Mouse (Mus musculus) embryonic facial prominence, embryonic 14.5 days (tissue): Measurements from ENCODE around the gene Chrna5. TPM values are rescaled to one million over a fixed set of nuclear protein-coding genes. Genes with fewer than 3 reads are reported as not detected.
A peak's percentile ranks its signal among the peaks of the same experiment; 100 is the strongest.

Experiments used
- ATAC-seq: fragments of 200-750 bp; cut with Nextera tagmentation; 2 replicates; pipeline ENCODE4 v1.8.0; 2017; ENCODE audit warnings: low read depth, moderate number of reproducible peaks, moderate TSS enrichment
- DNase-seq: peaks from one replicate; pipeline ENCODE4 v3.0.0-alpha.2; 2015; ENCODE audit warnings: low spot score
- H3K27ac ChIP-seq: fragments of 300-500 bp; sonication (generic); replicated peaks from 2 replicates; pipeline ENCODE4 v1.5.1; 2014; ENCODE audit warnings: low read depth, mild to moderate bottlenecking, low read length, moderate library complexity
- H3K27me3 ChIP-seq: fragments of 300-500 bp; sonication (generic); replicated peaks from 2 replicates; pipeline ENCODE4 v1.6.1; 2014; ENCODE audit warnings: low read length; ENCODE audit not compliant: control insufficient read depth, insufficient read depth
- H3K36me3 ChIP-seq: fragments of 300-500 bp; sonication (generic); 2 replicates; pipeline ENCODE4 v1.6.1; 2014; ENCODE audit warnings: low read length, mixed read lengths; ENCODE audit not compliant: control insufficient read depth, insufficient read depth
- H3K4me1 ChIP-seq: fragments of 300-500 bp; sonication (generic); 2 replicates; pipeline ENCODE4 v1.6.1; 2014; ENCODE audit warnings: antibody characterized with exemption, low read length; ENCODE audit not compliant: control insufficient read depth, insufficient read depth
- H3K4me2 ChIP-seq: fragments of 300-500 bp; sonication (generic); 2 replicates; pipeline ENCODE4 v1.6.1; 2014; ENCODE audit warnings: low read depth, mild to moderate bottlenecking, low read length, moderate library complexity, mixed read lengths
- H3K4me3 ChIP-seq: fragments of 300-500 bp; sonication (generic); 2 replicates; pipeline ENCODE4 v1.5.1; 2014; ENCODE audit warnings: low read depth, mild to moderate bottlenecking, low read length
- H3K9ac ChIP-seq: fragments of 300-500 bp; sonication (generic); 2 replicates; pipeline ENCODE4 v1.6.1; 2014; ENCODE audit warnings: low read depth, mild to moderate bottlenecking, low read length, moderate library complexity, mixed read lengths
- H3K9me3 ChIP-seq: fragments of 300-500 bp; sonication (generic); 2 replicates; pipeline ENCODE4 v1.6.1; 2016; ENCODE audit warnings: low read length; ENCODE audit not compliant: control insufficient read depth
- WGBS: fragments of 180-500 bp; shearing (Covaris S2); extraction: QIAGEN DNeasy Blood & Tissue Kit; methylation state at CpG from one replicate; pipeline ENCODE4 v1.1.7; 2014; 5-methylcytosine and 5-hydroxymethylcytosine counted together
- polyA plus RNA-seq: library from polyadenylated mRNA; unstranded; fragments of >200 nt; fragmentation: Nextera tagmentation; extraction: Ambion mirVana; gene quantifications from 2 replicates; pipeline ENCODE4 v1.2.1, GENCODE M21; 2014

Gene Chrna5
- polyA plus RNA-seq, 1 experiment from 2014 or later: 1.1 TPM

GRCm38 (mm10) chr9:55031435-55032167 is 50.9 kb downstream of the Chrna5 start:
- DNase-seq: no peak

GRCm38 (mm10) chr9:55038948-55039347 is 58.3 kb downstream of the Chrna5 start:
- H3K36me3 ChIP-seq: no peaks in the 10 kb centered on the region
- no peaks in the 10 kb centered on the region for H3K27me3 ChIP-seq
- 74% methylated on average over 8 of the region's 8 CpGs for WGBS
- no peak overlapping the region for H3K4me2 ChIP-seq
- ATAC-seq (no peak), DNase-seq (no peak)
- no peak overlapping the region for H3K27ac ChIP-seq
- H3K4me1 ChIP-seq: no peaks in the 10 kb centered on the region
- no peak overlapping the region for H3K9ac ChIP-seq
- H3K4me3 ChIP-seq: no peak overlapping the region
- H3K9me3 ChIP-seq: no peaks in the 10 kb centered on the region

More at GRCm38 (mm10) chr9:55031435-55032167, 50.9 kb downstream of the Chrna5 start:
- H3K4me3 ChIP-seq: no peak overlapping the region
- no peaks in the 10 kb centered on the region for H3K9me3 ChIP-seq
- 38% methylated on average over 6 of the region's 6 CpGs for WGBS
- no peak overlapping the region for H3K27ac ChIP-seq
- H3K27me3 ChIP-seq: peaks cover 9% of the 10 kb centered on the region
- no peak for ATAC-seq
- H3K9ac ChIP-seq: no peak overlapping the region
- H3K36me3 ChIP-seq: no peaks in the 10 kb centered on the region
- H3K4me1 ChIP-seq: no peaks in the 10 kb centered on the region
- no peak overlapping the region for H3K4me2 ChIP-seq

- no peak overlapping the region for H3K9ac ChIP-seq
- H3K27me3 ChIP-seq: no peaks in the 10 kb centered on the region
- no peak for ATAC-seq
- H3K4me3 ChIP-seq: no peak overlapping the region
- no peaks in the 10 kb centered on the region for H3K4me1 ChIP-seq
- H3K4me2 ChIP-seq: no peak overlapping the region
- WGBS: 49% methylated on average over 3 of the region's 5 CpGs
- no peak overlapping the region for H3K27ac ChIP-seq
- H3K36me3 ChIP-seq: no peaks in the 10 kb centered on the region
- H3K9me3 ChIP-seq: no peaks in the 10 kb centered on the region
- DNase-seq: no peak
Observed at GRCm38 (mm10) chr9:55039983-55040382, 59.3 kb downstream of the Chrna5 start.

GRCm38 (mm10) chr9:55041389-55041788 is 60.7 kb downstream of the Chrna5 start:
- Histone ChIP-seq H3K9me3 (no peaks in the 10 kb centered on the region), H3K4me1 (no peaks in the 10 kb centered on the region), H3K27me3 (no peaks in the 10 kb centered on the region), H3K9ac (no peak overlapping the region), H3K4me2 (no peak overlapping the region), H3K4me3 (no peak overlapping the region), H3K36me3 (no peaks in the 10 kb centered on the region), H3K27ac (no peak overlapping the region)
- ATAC-seq: no peak
- WGBS: 44% methylated on average over 2 of the region's 2 CpGs
- DNase-seq: no peak

- no peak overlapping the region for H3K4me2 ChIP-seq
- no peak overlapping the region for H3K9ac ChIP-seq
- WGBS: 11% methylated on average over 8 of the region's 8 CpGs
- H3K36me3 ChIP-seq: no peaks in the 10 kb centered on the region
- H3K9me3 ChIP-seq: no peaks in the 10 kb centered on the region
- H3K27ac ChIP-seq: no peak overlapping the region
- no peak for DNase-seq
- no peak for ATAC-seq
- peaks cover 6% of the 10 kb centered on the region for H3K4me1 ChIP-seq
- H3K4me3 ChIP-seq: no peak overlapping the region
- no peaks in the 10 kb centered on the region for H3K27me3 ChIP-seq
Observed at GRCm38 (mm10) chr9:55043688-55044087, 63.0 kb downstream of the Chrna5 start.

- DNase-seq (no peak), ATAC-seq (no peak)
- H3K36me3 ChIP-seq: no peaks in the 10 kb centered on the region
- WGBS: 77% methylated on average over 2 of the region's 2 CpGs
- H3K9me3 ChIP-seq: no peaks in the 10 kb centered on the region
- no peaks in the 10 kb centered on the region for H3K27me3 ChIP-seq
- no peak overlapping the region for H3K27ac ChIP-seq
- no peak overlapping the region for H3K4me3 ChIP-seq
- H3K4me2 ChIP-seq: no peak overlapping the region
- H3K9ac ChIP-seq: no peak overlapping the region
- H3K4me1 ChIP-seq: peaks cover 6% of the 10 kb centered on the region
Observed at GRCm38 (mm10) chr9:55045001-55045400, 64.3 kb downstream of the Chrna5 start.

GRCm38 (mm10) chr9:55046764-55047163 is 66.1 kb downstream of the Chrna5 start:
- Histone ChIP-seq H3K36me3 (no peaks in the 10 kb centered on the region), H3K4me1 (peaks cover 6% of the 10 kb centered on the region), H3K27ac (no peak overlapping the region), H3K9ac (no peak overlapping the region), H3K27me3 (no peaks in the 10 kb centered on the region), H3K4me3 (no peak overlapping the region), H3K9me3 (no peaks in the 10 kb centered on the region), H3K4me2 (no peak overlapping the region)
- DNase-seq (peak; percentile 33), ATAC-seq (no peak)
- under 1% methylated on average over 3 of the region's 3 CpGs for WGBS

- peak within 1 kb of the TSS; percentile 50 for H3K4me3 ChIP-seq
- H3K9ac ChIP-seq: peak within 1 kb of the TSS; percentile 62
- H3K4me2 ChIP-seq: peak within 1 kb of the TSS; percentile 91
- 1% methylated on average over 17 of the region's 23 CpGs for WGBS
- no peak within 1 kb of the TSS for H3K27ac ChIP-seq
- no peaks in the 10 kb centered on the region for H3K27me3 ChIP-seq
- ATAC-seq (peak; percentile 67), DNase-seq (peak; percentile 34)
- H3K4me1 ChIP-seq: peaks cover 6% of the 10 kb centered on the region
- H3K36me3 ChIP-seq: no peaks in the 10 kb centered on the region
- no peaks in the 10 kb centered on the region for H3K9me3 ChIP-seq
Observed at GRCm38 (mm10) chr9:55048211-55048880, 67.7 kb downstream of the Chrna5 start, which contains the start of gene Chrnb4. Gene Chrnb4, minus strand, starts transcription at chr9:55048779.
